Mouse (Mus musculus): ENCODE results near the gene Xpr1. TPM values are rescaled to one million over a fixed set of nuclear protein-coding genes. Genes with fewer than 3 reads are reported as not detected.

Xpr1 gene
- polyA plus RNA-seq, 1 experiment, result 6.7 TPM

- WGBS, result 74% methylated on average over 9 of the region's 9 CpGs
- Histone ChIP-seq H3K4me3 (ENCODE audit: low read depth, low read length) (no peak overlapping the region), H3K27me3 (ENCODE audit: control insufficient read depth, insufficient read depth, low read length) (no peaks in the 10 kb centered on the region; the same call in 1 of the 2 replicates), H3K27ac (ENCODE audit: insufficient read depth, low read depth, low read length) (no peak overlapping the region), H3K36me3 (ENCODE audit: control insufficient read depth, insufficient read depth, low read length) (no peaks in the 10 kb centered on the region), H3K4me1 (ENCODE audit: control insufficient read depth, insufficient read depth, insufficient read length, low read length) (no peaks in the 10 kb centered on the region)
- TF ChIP-seq POLR2A (IDR thresholded peaks at IDR 0.05; ENCODE audit: low read depth, low read length) (no peak), CTCF (IDR thresholded peaks at IDR 0.05; ENCODE audit: extremely low read depth, insufficient read length, insufficient replicate concordance, low read depth, low read length) (no peak)
Observed at GRCm38 (mm10) chr1:155233378-155233777, 183.8 kb downstream of the Xpr1 start.

- TF ChIP-seq CTCF (IDR thresholded peaks at IDR 0.05; ENCODE audit: extremely low read depth, insufficient read length, insufficient replicate concordance, low read depth, low read length), result no peak
- TF ChIP-seq POLR2A (IDR thresholded peaks at IDR 0.05; ENCODE audit: low read depth, low read length), result no peak
- no peaks in the 10 kb centered on the region for H3K36me3 ChIP-seq (ENCODE audit: control insufficient read depth, insufficient read depth, low read length)
- H3K27me3 ChIP-seq (ENCODE audit: control insufficient read depth, insufficient read depth, low read length), result no peaks in the 10 kb centered on the region; the same call in 1 of the 2 replicates
- WGBS, result 73% methylated on average over 6 of the region's 6 CpGs
- no peak overlapping the region for H3K4me3 ChIP-seq (ENCODE audit: low read depth, low read length)
- H3K4me1 ChIP-seq (ENCODE audit: control insufficient read depth, insufficient read depth, insufficient read length, low read length), result no peaks in the 10 kb centered on the region
- no peak overlapping the region for H3K27ac ChIP-seq (ENCODE audit: insufficient read depth, low read depth, low read length)
Observed at GRCm38 (mm10) chr1:155232786-155233185, 184.4 kb downstream of the Xpr1 start.

- no peaks in the 10 kb centered on the region for H3K4me1 ChIP-seq (ENCODE audit: control insufficient read depth, insufficient read depth, insufficient read length, low read length)
Observed at GRCm38 (mm10) chr1:155232385-155232784, 184.8 kb downstream of the Xpr1 start.

GRCm38 (mm10) chr1:155229464-155230411, 187.5 kb downstream of the Xpr1 start:
- Histone ChIP-seq H3K27ac (ENCODE audit: insufficient read depth, low read depth, low read length) (no peak overlapping the region), H3K27me3 (ENCODE audit: control insufficient read depth, insufficient read depth, low read length) (no peaks in the 10 kb centered on the region; the same call in 1 of the 2 replicates), H3K4me3 (ENCODE audit: low read depth, low read length) (no peak overlapping the region), H3K4me1 (ENCODE audit: control insufficient read depth, insufficient read depth, insufficient read length, low read length) (no peaks in the 10 kb centered on the region), H3K36me3 (ENCODE audit: control insufficient read depth, insufficient read depth, low read length) (no peaks in the 10 kb centered on the region)
- TF ChIP-seq CTCF (IDR thresholded peaks at IDR 0.05; ENCODE audit: extremely low read depth, insufficient read length, insufficient replicate concordance, low read depth, low read length) (no peak), POLR2A (IDR thresholded peaks at IDR 0.05; ENCODE audit: low read depth, low read length) (no peak)
- 59% methylated on average over 14 of the region's 14 CpGs for WGBS

More at GRCm38 (mm10) chr1:155232385-155232784, 184.8 kb downstream of the Xpr1 start:
- TF ChIP-seq POLR2A (IDR thresholded peaks at IDR 0.05; ENCODE audit: low read depth, low read length) (no peak), CTCF (IDR thresholded peaks at IDR 0.05; ENCODE audit: extremely low read depth, insufficient read length, insufficient replicate concordance, low read depth, low read length) (no peak)
- Histone ChIP-seq H3K27ac (ENCODE audit: insufficient read depth, low read depth, low read length) (no peak overlapping the region), H3K27me3 (ENCODE audit: control insufficient read depth, insufficient read depth, low read length) (no peaks in the 10 kb centered on the region; the same call in 1 of the 2 replicates), H3K4me3 (ENCODE audit: low read depth, low read length) (no peak overlapping the region), H3K36me3 (ENCODE audit: control insufficient read depth, insufficient read depth, low read length) (no peaks in the 10 kb centered on the region)
- WGBS, result 71% methylated on average over 12 of the region's 12 CpGs

Other genes with a start within 250 kb of the Xpr1 start
- gene BC034090, start 173.0 kb downstream of the Xpr1 start, polyA plus RNA-seq (2012; rRNA removed), result 2.4 and 5.3 TPM in 2 replicates
- 56.0 and 95.9 TPM in 2 replicates for gene Acbd6, start 140.7 kb upstream of the Xpr1 start, polyA plus RNA-seq (2012; rRNA removed)

Data from small intestine, adult 2 months (tissue).